Mouse (Mus musculus) spleen, adult 2 months (tissue): ENCODE data around the gene Scube2.

Experiments used
- CTCF ChIP-seq: fragments of 200-500 bp; IDR thresholded peaks from 2 replicates; pipeline ENCODE4 v1.5.1; 2011; ENCODE audit warnings: mild to moderate bottlenecking, inconsistent platforms; ENCODE audit not compliant: insufficient read depth, insufficient read length, insufficient replicate concordance; ENCODE audit errors: extremely low read depth
- POLR2A ChIP-seq: fragments of 200-500 bp; IDR thresholded peaks from 2 replicates; pipeline ENCODE4 v1.6.1; 2011; ENCODE audit warnings: low read depth, low read length, inconsistent platforms

DNA sequence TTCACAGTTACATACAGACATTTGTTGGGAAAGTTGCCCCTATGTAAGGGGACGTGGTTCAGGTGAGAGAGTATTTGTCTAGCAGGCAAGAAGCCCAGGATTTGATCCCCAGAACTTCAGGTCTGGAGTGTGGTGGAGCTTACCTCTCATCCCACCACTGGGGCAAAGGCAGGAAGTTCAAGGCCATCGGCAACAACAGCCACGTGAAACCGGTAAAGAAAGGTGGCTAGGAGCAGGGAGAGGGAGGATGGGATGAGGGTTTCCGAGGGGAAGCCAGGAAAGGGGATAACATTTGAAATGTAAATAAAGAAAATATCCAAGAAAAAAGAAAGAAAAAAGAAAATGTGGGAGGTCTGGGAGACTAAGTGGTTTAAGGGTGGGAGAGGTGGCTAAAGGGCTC, 7.7 kb upstream of the Scube2 start:
- TF ChIP-seq POLR2A: no peak
- no peak for TF ChIP-seq CTCF
